Mouse (Mus musculus) heart, embryonic 13.5 days (tissue): ENCODE results near the gene Ccdc163. TPM values are rescaled to one million over a fixed set of nuclear protein-coding genes. Genes with fewer than 3 reads are reported as not detected.

Experiments
- polyA plus RNA-seq: library from polyadenylated mRNA; unstranded; fragments of >200 nt; fragmentation: Nextera tagmentation; extraction: Ambion mirVana; gene quantifications from 2 replicates; pipeline ENCODE4 v1.2.1, GENCODE M21; 2015

The Ccdc163 gene
- polyA plus RNA-seq, 1 experiment from 2014 or later = 17.9 TPM

Other genes starting within 250 kb of the Ccdc163 start
- gene Mast2, start 244.3 kb upstream of the Ccdc163 start, polyA plus RNA-seq = 12.8 and 12.9 TPM in 2 replicates
- gene Ipp, start 201.0 kb upstream of the Ccdc163 start, polyA plus RNA-seq = 14.3 and 15.6 TPM in 2 replicates
- gene Tmem69, start 152.6 kb upstream of the Ccdc163 start, polyA plus RNA-seq = 24.3 and 24.6 TPM in 2 replicates
- 24.4 and 25.0 TPM in 2 replicates for gene Gpbp1l1, start 150.9 kb upstream of the Ccdc163 start, polyA plus RNA-seq
- gene Ccdc17, start 111.9 kb upstream of the Ccdc163 start, polyA plus RNA-seq = 3.1 and 3.6 TPM in 2 replicates
- gene Nasp, start 80.6 kb upstream of the Ccdc163 start, polyA plus RNA-seq = 87.3 and 87.4 TPM in 2 replicates
- 580 and 636 TPM in 2 replicates for gene Akr1a1, start 56.8 kb upstream of the Ccdc163 start, polyA plus RNA-seq
- 967 and 1,034 TPM in 2 replicates for gene Prdx1, start 23.0 kb upstream of the Ccdc163 start, polyA plus RNA-seq
- gene Mmachc, start 103 bp upstream of the Ccdc163 start, polyA plus RNA-seq = 33.5 and 35.1 TPM in 2 replicates
- gene Tesk2, start 12.4 kb downstream of the Ccdc163 start, polyA plus RNA-seq = 3.0 and 3.2 TPM in 2 replicates
- gene Toe1, start 99.1 kb downstream of the Ccdc163 start, polyA plus RNA-seq = 19.8 and 21.1 TPM in 2 replicates
- gene Mutyh, start 99.2 kb downstream of the Ccdc163 start, polyA plus RNA-seq = 7.8 and 8.5 TPM in 2 replicates
- 0.70 and 1.0 TPM in 2 replicates for gene Hpdl, start 113.2 kb downstream of the Ccdc163 start, polyA plus RNA-seq
- 0.43 and 0.66 TPM in 2 replicates for gene Zswim5, start 168.9 kb downstream of the Ccdc163 start, polyA plus RNA-seq